Mouse (Mus musculus): ENCODE measurements around the gene Pou3f1. TPM values are rescaled to one million over a fixed set of nuclear protein-coding genes. Genes with fewer than 3 reads are reported as not detected.

The Pou3f1 gene
- total RNA-seq, 2 experiments from 2014 or later: 46.3 to 49.8 TPM

GRCm38 (mm10) chr4:124656854-124657650, 445 bp downstream of the Pou3f1 start:
- peak; percentile 69 to 73 for DNase-seq (ENCODE audit: extremely low spot score in 1 of 2, low spot score in 1 of 2)

GRCm38 (mm10) chr4:124657781-124658180, 1.2 kb downstream of the Pou3f1 start:
- no peak for DNase-seq (ENCODE audit: extremely low spot score in 1 of 2, low spot score in 1 of 2)

GRCm38 (mm10) chr4:124658412-124658851, 1.8 kb downstream of the Pou3f1 start:
- DNase-seq (ENCODE audit: extremely low spot score in 1 of 2, low spot score in 1 of 2): no peak

- DNase-seq (ENCODE audit: extremely low spot score in 1 of 2, low spot score in 1 of 2): no peak
Observed at GRCm38 (mm10) chr4:124659251-124660217, 2.9 kb downstream of the Pou3f1 start.

- DNase-seq (ENCODE audit: extremely low spot score in 1 of 2, low spot score in 1 of 2): no peak
Observed at GRCm38 (mm10) chr4:124660603-124661002, 4.0 kb downstream of the Pou3f1 start.

GRCm38 (mm10) chr4:124663034-124663433, 6.4 kb downstream of the Pou3f1 start:
- DNase-seq (ENCODE audit: extremely low spot score in 1 of 2, low spot score in 1 of 2): no peak

GRCm38 (mm10) chr4:124664185-124664584, 7.6 kb downstream of the Pou3f1 start:
- no peak for DNase-seq (ENCODE audit: extremely low spot score in 1 of 2, low spot score in 1 of 2)

GRCm38 (mm10) chr4:124664604-124665003, 8.0 kb downstream of the Pou3f1 start:
- no peak for DNase-seq (ENCODE audit: extremely low spot score in 1 of 2, low spot score in 1 of 2)

- DNase-seq (ENCODE audit: extremely low spot score in 1 of 2, low spot score in 1 of 2): no peak
Observed at GRCm38 (mm10) chr4:124667476-124668033, 10.9 kb downstream of the Pou3f1 start.

GRCm38 (mm10) chr4:124668078-124668477, 11.5 kb downstream of the Pou3f1 start:
- no peak for DNase-seq (ENCODE audit: extremely low spot score in 1 of 2, low spot score in 1 of 2)

GRCm38 (mm10) chr4:124670232-124670631, 13.6 kb downstream of the Pou3f1 start:
- DNase-seq (ENCODE audit: extremely low spot score in 1 of 2, low spot score in 1 of 2): no peak

- no peak for DNase-seq (ENCODE audit: extremely low spot score in 1 of 2, low spot score in 1 of 2)
Observed at GRCm38 (mm10) chr4:124671583-124671982, 15.0 kb downstream of the Pou3f1 start.

- no peak for DNase-seq (ENCODE audit: extremely low spot score in 1 of 2, low spot score in 1 of 2)
Observed at GRCm38 (mm10) chr4:124672347-124673320, 16.0 kb downstream of the Pou3f1 start.

- DNase-seq (ENCODE audit: extremely low spot score in 1 of 2, low spot score in 1 of 2): no peak
Observed at GRCm38 (mm10) chr4:124674334-124675032, 17.9 kb downstream of the Pou3f1 start.

- DNase-seq (ENCODE audit: extremely low spot score in 1 of 2, low spot score in 1 of 2): peak in 1 of 2 experiments; percentile 78
Observed at GRCm38 (mm10) chr4:124675037-124675436, 18.4 kb downstream of the Pou3f1 start.

GRCm38 (mm10) chr4:124675958-124676357, 19.4 kb downstream of the Pou3f1 start:
- DNase-seq (ENCODE audit: extremely low spot score in 1 of 2, low spot score in 1 of 2): no peak

GRCm38 (mm10) chr4:124682270-124682669, 25.7 kb downstream of the Pou3f1 start:
- DNase-seq (ENCODE audit: extremely low spot score in 1 of 2, low spot score in 1 of 2): no peak

- no peak for DNase-seq (ENCODE audit: extremely low spot score in 1 of 2, low spot score in 1 of 2)
Observed at GRCm38 (mm10) chr4:124683474-124683873, 26.9 kb downstream of the Pou3f1 start.

GRCm38 (mm10) chr4:124685004-124685403, 28.4 kb downstream of the Pou3f1 start:
- DNase-seq (ENCODE audit: extremely low spot score in 1 of 2, low spot score in 1 of 2): no peak

Measured in layer of hippocampus, postnatal 25 days (tissue).